Mouse (Mus musculus) forebrain, embryonic 14.5 days (tissue): Measurements from ENCODE around the gene Tspan9. TPM values are rescaled to one million over a fixed set of nuclear protein-coding genes. Genes with fewer than 3 reads are reported as not detected.

Experiments
- ATAC-seq: fragments of 200-750 bp; cut with Nextera tagmentation; 2 replicates; pipeline ENCODE4 v1.8.0; 2017; ENCODE audit warnings: mild to moderate bottlenecking, moderate library complexity
- DNase-seq: peaks from one replicate; pipeline ENCODE4 v3.0.0-alpha.2; 2015; ENCODE audit warnings: low spot score
- H3K27ac ChIP-seq: fragments of 300-500 bp; sonication (generic); 2 replicates; pipeline ENCODE4 v1.5.1; 2014; ENCODE audit warnings: low read depth, mild to moderate bottlenecking, control low read depth, low read length, moderate library complexity
- H3K27me3 ChIP-seq: fragments of 300-500 bp; sonication (generic); replicated peaks from 2 replicates; pipeline ENCODE4 v1.6.1; 2014; ENCODE audit warnings: low read length, control low read depth, mixed read lengths; ENCODE audit not compliant: control insufficient read depth, insufficient read depth
- H3K36me3 ChIP-seq: fragments of 300-500 bp; sonication (generic); 2 replicates; pipeline ENCODE4 v1.6.1; 2014; ENCODE audit warnings: low read length, control low read depth; ENCODE audit not compliant: control insufficient read depth, insufficient read depth
- H3K4me1 ChIP-seq: fragments of 300-500 bp; sonication (generic); 2 replicates; pipeline ENCODE4 v1.6.1; 2014; ENCODE audit warnings: antibody characterized with exemption, low read length, control low read depth; ENCODE audit not compliant: control insufficient read depth, insufficient read depth
- H3K4me2 ChIP-seq: fragments of 300-500 bp; sonication (generic); 2 replicates; pipeline ENCODE4 v1.6.1; 2014; ENCODE audit warnings: mild to moderate bottlenecking, control low read depth, low read length
- H3K4me3 ChIP-seq: fragments of 300-500 bp; sonication (generic); 2 replicates; pipeline ENCODE4 v1.5.1; 2014; ENCODE audit warnings: low read depth, low read length, control low read depth
- H3K9ac ChIP-seq: fragments of 300-500 bp; sonication (generic); 2 replicates; pipeline ENCODE4 v1.6.1; 2014; ENCODE audit warnings: mild to moderate bottlenecking, low read length, control low read depth, moderate library complexity
- H3K9me3 ChIP-seq: fragments of 300-500 bp; sonication (generic); replicated peaks from 2 replicates; pipeline ENCODE4 v1.6.1; 2016; ENCODE audit warnings: low read length, control low read depth, mixed read lengths; ENCODE audit not compliant: control insufficient read depth
- WGBS: fragments of 180-500 bp; shearing (Covaris S2); extraction: QIAGEN DNeasy Blood & Tissue Kit; methylation state at CpG from one replicate; pipeline ENCODE4 v1.1.7; 2014; 5-methylcytosine and 5-hydroxymethylcytosine counted together
- polyA plus RNA-seq: library from polyadenylated mRNA; unstranded; fragments of >200 nt; fragmentation: Nextera tagmentation; extraction: Ambion mirVana; gene quantifications from 2 replicates; pipeline ENCODE4 v1.2.1, GENCODE M21; 2014

Tspan9 gene
- polyA plus RNA-seq, 1 experiment from 2014 or later = 23.0 TPM

GRCm38 (mm10) chr6:128126876-128127275 is 16.5 kb downstream of the Tspan9 start:
- no peaks in the 10 kb centered on the region for H3K36me3 ChIP-seq
- no peaks in the 10 kb centered on the region for H3K27me3 ChIP-seq
- no peaks in the 10 kb centered on the region for H3K4me1 ChIP-seq
- H3K9me3 ChIP-seq = no peaks in the 10 kb centered on the region
- no peak overlapping the region for H3K9ac ChIP-seq
- H3K27ac ChIP-seq = no peak overlapping the region
- no peak overlapping the region for H3K4me2 ChIP-seq
- WGBS = 68% methylated on average over 4 of the region's 4 CpGs
- no peak for ATAC-seq
- no peak for DNase-seq
- no peak overlapping the region for H3K4me3 ChIP-seq

- H3K36me3 ChIP-seq = no peaks in the 10 kb centered on the region
- 85% methylated on average over 3 of the region's 3 CpGs for WGBS
- H3K9me3 ChIP-seq = no peaks in the 10 kb centered on the region
- no peak for DNase-seq
- H3K4me3 ChIP-seq = no peak overlapping the region
- H3K4me1 ChIP-seq = no peaks in the 10 kb centered on the region
- no peak overlapping the region for H3K9ac ChIP-seq
- no peak overlapping the region for H3K27ac ChIP-seq
- no peak overlapping the region for H3K4me2 ChIP-seq
- H3K27me3 ChIP-seq = no peaks in the 10 kb centered on the region
- ATAC-seq = no peak
Measured at GRCm38 (mm10) chr6:128125464-128125863, 17.9 kb downstream of the Tspan9 start.

- DNase-seq = no peak
- H3K36me3 ChIP-seq = no peaks in the 10 kb centered on the region
- no peak overlapping the region for H3K27ac ChIP-seq
- 86% methylated on average over 10 of the region's 10 CpGs for WGBS
- no peaks in the 10 kb centered on the region for H3K4me1 ChIP-seq
- H3K9me3 ChIP-seq = no peaks in the 10 kb centered on the region
- no peaks in the 10 kb centered on the region for H3K27me3 ChIP-seq
- H3K4me3 ChIP-seq = no peak overlapping the region
- H3K9ac ChIP-seq = no peak overlapping the region
- ATAC-seq = no peak
- H3K4me2 ChIP-seq = no peak overlapping the region
Measured at GRCm38 (mm10) chr6:128124222-128124971, 19.0 kb downstream of the Tspan9 start.

- no peaks in the 10 kb centered on the region for H3K27me3 ChIP-seq
- no peak overlapping the region for H3K4me3 ChIP-seq
- H3K36me3 ChIP-seq = no peaks in the 10 kb centered on the region
- no peak for DNase-seq
- no peak overlapping the region for H3K4me2 ChIP-seq
- ATAC-seq = no peak
- H3K9me3 ChIP-seq = no peaks in the 10 kb centered on the region
- H3K9ac ChIP-seq = no peak overlapping the region
- no peak overlapping the region for H3K27ac ChIP-seq
- no peaks in the 10 kb centered on the region for H3K4me1 ChIP-seq
- 74% methylated on average over 5 of the region's 5 CpGs for WGBS
Measured at GRCm38 (mm10) chr6:128122127-128122526, 21.3 kb downstream of the Tspan9 start.

- Histone ChIP-seq H3K4me3 (no peak overlapping the region), H3K27me3 (no peaks in the 10 kb centered on the region), H3K4me1 (no peaks in the 10 kb centered on the region), H3K27ac (no peak overlapping the region), H3K9ac (no peak overlapping the region), H3K4me2 (no peak overlapping the region), H3K9me3 (no peaks in the 10 kb centered on the region), H3K36me3 (no peaks in the 10 kb centered on the region)
- ATAC-seq (no peak), DNase-seq (no peak)
- 92% methylated on average over 5 of the region's 5 CpGs for WGBS
Measured at GRCm38 (mm10) chr6:128121691-128122090, 21.7 kb downstream of the Tspan9 start.

- Histone ChIP-seq H3K9ac (no peak overlapping the region), H3K9me3 (no peaks in the 10 kb centered on the region), H3K36me3 (no peaks in the 10 kb centered on the region), H3K27ac (no peak overlapping the region), H3K4me2 (no peak overlapping the region), H3K4me3 (no peak overlapping the region), H3K4me1 (0 out of 2 replicates have a peak, but pooled peaks cover 2% of the 10 kb centered on the region), H3K27me3 (no peaks in the 10 kb centered on the region)
- WGBS = 82% methylated on average over 12 of the region's 12 CpGs
- DNase-seq (no peak), ATAC-seq (no peak)
Measured at GRCm38 (mm10) chr6:128120806-128121205, 22.6 kb downstream of the Tspan9 start.

- no peak for DNase-seq
- ATAC-seq = no peak
- Histone ChIP-seq H3K4me3 (no peak overlapping the region), H3K4me2 (no peak overlapping the region), H3K27me3 (no peaks in the 10 kb centered on the region), H3K9me3 (no peaks in the 10 kb centered on the region), H3K4me1 (0 out of 2 replicates have a peak, but pooled peaks cover 2% of the 10 kb centered on the region), H3K27ac (no peak overlapping the region), H3K36me3 (no peaks in the 10 kb centered on the region), H3K9ac (no peak overlapping the region)
- WGBS = 93% methylated on average over 7 of the region's 7 CpGs
Measured at GRCm38 (mm10) chr6:128118670-128119230, 24.6 kb downstream of the Tspan9 start.

GRCm38 (mm10) chr6:128116836-128117542 is 26.4 kb downstream of the Tspan9 start:
- Histone ChIP-seq H3K27me3 (no peaks in the 10 kb centered on the region), H3K9ac (no peak overlapping the region), H3K4me2 (no peak overlapping the region), H3K4me1 (0 out of 2 replicates have a peak, but pooled peaks cover 2% of the 10 kb centered on the region), H3K9me3 (no peaks in the 10 kb centered on the region), H3K4me3 (no peak overlapping the region), H3K27ac (no peak overlapping the region), H3K36me3 (no peaks in the 10 kb centered on the region)
- ATAC-seq (no peak), DNase-seq (no peak)
- WGBS = 76% methylated on average over 10 of the region's 10 CpGs

GRCm38 (mm10) chr6:128116344-128116743 is 27.1 kb downstream of the Tspan9 start:
- H3K27me3 ChIP-seq = no peaks in the 10 kb centered on the region

More at GRCm38 (mm10) chr6:128116344-128116743, 27.1 kb downstream of the Tspan9 start:
- H3K4me2 ChIP-seq = no peak overlapping the region
- ATAC-seq (no peak), DNase-seq (no peak)
- H3K27ac ChIP-seq = no peak overlapping the region
- no peaks in the 10 kb centered on the region for H3K9me3 ChIP-seq
- 77% methylated on average over 2 of the region's 2 CpGs for WGBS
- no peak overlapping the region for H3K9ac ChIP-seq
- H3K4me1 ChIP-seq = 0 out of 2 replicates have a peak, but pooled peaks cover 2% of the 10 kb centered on the region
- no peak overlapping the region for H3K4me3 ChIP-seq
- H3K36me3 ChIP-seq = no peaks in the 10 kb centered on the region
